Mouse (Mus musculus) intestine, postnatal 0 days (tissue): ENCODE data around the gene Paqr4. TPM values are rescaled to one million over a fixed set of nuclear protein-coding genes. Genes with fewer than 3 reads are reported as not detected.

Experiments
- ATAC-seq: fragments of 200-750 bp; cut with Nextera tagmentation; 2 replicates; pipeline ENCODE4 v1.8.0; 2017; ENCODE audit warnings: mild to moderate bottlenecking, moderate TSS enrichment, moderate library complexity
- H3K27ac ChIP-seq: fragments of 300-500 bp; sonication (generic); 2 replicates; pipeline ENCODE4 v1.5.1; 2014; ENCODE audit warnings: mild to moderate bottlenecking, low read depth, low read length, moderate library complexity
- H3K27me3 ChIP-seq: fragments of 300-500 bp; sonication (generic); replicated peaks from 2 replicates; pipeline ENCODE4 v1.6.1; 2014; ENCODE audit warnings: low read length, mixed read lengths; ENCODE audit not compliant: control insufficient read depth, insufficient read depth
- H3K36me3 ChIP-seq: fragments of 300-500 bp; sonication (generic); 2 replicates; pipeline ENCODE4 v1.6.1; 2014; ENCODE audit warnings: mild to moderate bottlenecking, moderate library complexity; ENCODE audit not compliant: control insufficient read depth, insufficient read depth
- H3K4me1 ChIP-seq: fragments of 300-500 bp; sonication (generic); replicated peaks from 2 replicates; pipeline ENCODE4 v1.6.1; 2014; ENCODE audit warnings: antibody characterized with exemption, low read length, mixed read lengths; ENCODE audit not compliant: control insufficient read depth, insufficient read depth
- H3K4me2 ChIP-seq: fragments of 300-500 bp; sonication (generic); replicated peaks from 2 replicates; pipeline ENCODE4 v1.6.1; 2014; ENCODE audit warnings: low read depth, mild to moderate bottlenecking, moderate library complexity
- H3K4me3 ChIP-seq: fragments of 300-500 bp; sonication (generic); 2 replicates; pipeline ENCODE4 v1.5.1; 2014; ENCODE audit warnings: low read depth, low read length
- H3K9ac ChIP-seq: fragments of 300-500 bp; sonication (generic); 2 replicates; pipeline ENCODE4 v1.6.1; 2014; ENCODE audit warnings: mild to moderate bottlenecking, low read depth, low read length
- H3K9me3 ChIP-seq: fragments of 300-500 bp; sonication (generic); 2 replicates; pipeline ENCODE4 v1.6.1; 2016; ENCODE audit warnings: mixed run types; ENCODE audit not compliant: control insufficient read depth
- CTCF ChIP-seq: sonication (generic); IDR thresholded peaks from 2 replicates; pipeline ENCODE4 v1.5.1; 2016; ENCODE audit warnings: low read depth, mild to moderate bottlenecking, control low read depth, antibody characterized with exemption, moderate library complexity
- WGBS: fragments of 180-500 bp; shearing (Covaris S2); extraction: QIAGEN DNeasy Blood & Tissue Kit; methylation state at CpG from one replicate; pipeline ENCODE4 v1.1.7; 2014; 5-methylcytosine and 5-hydroxymethylcytosine counted together
- polyA plus RNA-seq: library from polyadenylated mRNA; unstranded; fragments of >200 nt; fragmentation: Nextera tagmentation; extraction: Ambion mirVana; gene quantifications from 2 replicates; pipeline ENCODE4 v1.2.1, GENCODE M21; 2015

Gene Paqr4
- polyA plus RNA-seq, 1 experiment from 2014 or later: 15.9 TPM

- H3K4me2 ChIP-seq: peak overlapping the region; percentile 87
- H3K4me1 ChIP-seq: no peaks in the 10 kb centered on the region
- WGBS: 46% methylated on average over 4 of the region's 4 CpGs
- H3K9me3 ChIP-seq: no peaks in the 10 kb centered on the region
- H3K27ac ChIP-seq: no peak overlapping the region; the same call in 1 of the 2 replicates
- no peaks in the 10 kb centered on the region for H3K36me3 ChIP-seq
- TF ChIP-seq CTCF: no peak
- peak overlapping the region; percentile 73; the same call in 1 of the 2 replicates for H3K9ac ChIP-seq
- H3K4me3 ChIP-seq: peak overlapping the region; percentile 89
- H3K27me3 ChIP-seq: no peaks in the 10 kb centered on the region
- no peak for ATAC-seq
These were observed 15.2 kb downstream of the Paqr4 start for GRCm38 (mm10) chr17:23725477-23725876.

DNA sequence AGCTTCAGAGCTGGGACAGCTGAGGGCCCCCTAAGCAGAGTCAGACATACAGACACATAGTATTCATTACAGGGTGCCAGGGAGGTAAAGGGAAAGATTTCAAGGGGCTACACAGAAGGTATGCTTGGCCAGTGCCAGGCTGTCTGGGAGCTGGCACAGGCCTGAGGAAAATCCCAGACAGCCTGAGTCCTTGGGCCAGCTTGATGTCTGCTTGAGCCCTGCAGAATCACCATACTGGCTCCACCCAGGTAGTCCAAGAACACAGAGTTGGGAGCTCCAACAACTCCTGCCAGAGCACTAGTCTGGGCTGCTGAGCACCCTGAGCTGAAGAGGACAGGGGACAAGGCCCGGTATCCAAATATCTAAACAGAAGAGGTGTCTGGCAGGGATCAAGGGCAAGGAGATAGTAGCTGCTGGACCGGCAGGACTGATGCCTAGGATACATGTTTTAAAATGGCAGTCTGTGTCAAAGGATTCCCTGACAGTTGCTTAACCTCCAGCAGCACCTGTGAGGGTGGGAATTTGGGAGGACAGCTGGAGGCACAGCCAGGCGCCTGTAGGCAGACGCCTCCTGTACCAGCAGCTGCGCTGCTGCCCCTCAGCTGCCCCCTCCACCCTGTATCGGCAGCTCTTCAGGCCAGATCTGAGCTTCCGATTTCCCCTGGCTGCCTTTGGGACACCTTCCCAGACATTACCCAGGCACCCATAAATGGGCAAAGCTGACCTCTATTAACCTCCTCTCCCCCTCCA, 18.1 kb downstream of the Paqr4 start, which contains the start of gene 1520401A03Rik:
Gene 1520401A03Rik, minus strand, starts transcription at position 408 of the 750 bp plus-strand sequence.
- 62% methylated on average over 7 of the region's 7 CpGs for WGBS
- Histone ChIP-seq H3K27ac (no peak within 1 kb of the TSS), H3K4me1 (no peaks in the 10 kb centered on the region), H3K9me3 (no peaks in the 10 kb centered on the region), H3K36me3 (no peaks in the 10 kb centered on the region), H3K9ac (no peak within 1 kb of the TSS), H3K27me3 (no peaks in the 10 kb centered on the region), H3K4me2 (no peak within 1 kb of the TSS), H3K4me3 (no peak within 1 kb of the TSS)
- TF ChIP-seq CTCF: no peak
- no peak for ATAC-seq

DNA sequence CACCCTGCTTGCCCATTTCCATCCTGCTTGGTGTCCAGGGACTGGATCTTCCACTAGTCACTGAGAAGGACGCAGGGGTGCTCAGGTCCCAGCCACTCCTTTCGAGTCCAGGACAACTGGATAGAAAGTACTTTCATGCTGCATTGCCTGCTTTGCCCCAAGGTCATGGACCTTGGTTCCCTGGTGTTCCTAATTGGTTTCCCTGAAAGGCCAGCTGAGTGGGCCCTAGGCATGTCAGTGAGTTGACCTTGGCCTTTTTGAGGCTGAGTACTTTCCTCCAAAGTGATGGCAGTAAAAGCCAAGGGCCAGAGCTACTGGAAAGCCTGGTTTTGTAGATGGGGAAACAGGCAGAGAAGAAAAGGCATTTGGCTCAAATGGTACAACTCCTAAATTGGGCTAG, 18.8 kb downstream of the Paqr4 start:
- ATAC-seq: no peak
- H3K4me3 ChIP-seq: no peak overlapping the region
- no peaks in the 10 kb centered on the region for H3K9me3 ChIP-seq
- H3K9ac ChIP-seq: no peak overlapping the region
- no peaks in the 10 kb centered on the region for H3K36me3 ChIP-seq
- 72% methylated on average over 2 of the region's 2 CpGs for WGBS
- H3K27ac ChIP-seq: no peak overlapping the region
- no peak overlapping the region for H3K4me2 ChIP-seq
- H3K27me3 ChIP-seq: no peaks in the 10 kb centered on the region
- no peak for TF ChIP-seq CTCF
- no peaks in the 10 kb centered on the region for H3K4me1 ChIP-seq

DNA sequence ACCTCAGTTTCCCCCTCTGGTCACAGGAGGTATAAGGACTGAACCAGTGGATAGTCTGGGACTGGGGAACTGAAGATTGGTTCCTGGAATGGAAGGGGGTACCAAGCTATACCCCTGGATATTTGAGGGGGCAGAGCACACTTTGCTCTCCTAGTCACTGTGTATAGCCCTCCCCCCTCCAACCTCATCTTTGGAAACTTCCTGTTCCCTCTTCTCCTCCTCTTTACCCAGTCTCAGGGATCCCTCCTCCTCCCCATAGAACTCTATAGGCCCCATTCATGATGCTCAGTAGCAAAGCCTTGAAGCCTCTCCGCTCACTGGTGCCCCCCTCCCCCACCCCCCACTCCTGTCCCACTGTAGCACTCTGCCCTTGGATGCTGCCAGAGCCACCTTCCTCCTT, 21.2 kb downstream of the Paqr4 start:
- TF ChIP-seq CTCF: no peak
- no peaks in the 10 kb centered on the region for H3K36me3 ChIP-seq
- 41% methylated on average over 1 of the region's 1 CpGs for WGBS
- H3K9ac ChIP-seq: no peak overlapping the region
- H3K4me3 ChIP-seq: no peak overlapping the region
- no peak for ATAC-seq
- no peak overlapping the region for H3K4me2 ChIP-seq
- H3K4me1 ChIP-seq: no peaks in the 10 kb centered on the region
- H3K27me3 ChIP-seq: no peaks in the 10 kb centered on the region
- no peaks in the 10 kb centered on the region for H3K9me3 ChIP-seq
- H3K27ac ChIP-seq: no peak overlapping the region

DNA sequence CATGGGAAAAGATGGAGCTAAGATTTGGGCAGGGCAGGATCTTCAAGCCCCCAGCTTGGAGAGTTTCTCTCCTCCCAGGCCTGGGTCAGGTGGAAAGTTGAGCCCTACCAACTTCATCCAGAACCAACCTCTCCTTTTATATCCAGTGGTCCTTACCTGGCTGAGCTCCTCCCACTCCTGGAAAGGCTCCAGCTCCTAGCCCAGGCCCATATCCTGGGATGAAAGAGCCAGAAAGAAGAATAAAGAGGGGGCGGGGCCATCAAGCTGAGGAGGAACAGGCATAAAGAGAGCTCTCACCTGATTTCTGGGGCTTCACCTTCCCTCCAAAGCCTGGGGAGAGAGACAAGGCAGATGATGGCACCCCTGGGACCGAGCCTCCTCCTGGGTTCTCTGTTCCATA, 23.7 kb downstream of the Paqr4 start:
- Histone ChIP-seq H3K4me2 (no peak overlapping the region), H3K9me3 (no peaks in the 10 kb centered on the region), H3K4me3 (no peak overlapping the region), H3K36me3 (no peaks in the 10 kb centered on the region), H3K4me1 (no peaks in the 10 kb centered on the region), H3K9ac (no peak overlapping the region), H3K27ac (no peak overlapping the region), H3K27me3 (no peaks in the 10 kb centered on the region)
- WGBS: 70% methylated on average over 2 of the region's 2 CpGs
- ATAC-seq: no peak
- TF ChIP-seq CTCF: no peak

DNA sequence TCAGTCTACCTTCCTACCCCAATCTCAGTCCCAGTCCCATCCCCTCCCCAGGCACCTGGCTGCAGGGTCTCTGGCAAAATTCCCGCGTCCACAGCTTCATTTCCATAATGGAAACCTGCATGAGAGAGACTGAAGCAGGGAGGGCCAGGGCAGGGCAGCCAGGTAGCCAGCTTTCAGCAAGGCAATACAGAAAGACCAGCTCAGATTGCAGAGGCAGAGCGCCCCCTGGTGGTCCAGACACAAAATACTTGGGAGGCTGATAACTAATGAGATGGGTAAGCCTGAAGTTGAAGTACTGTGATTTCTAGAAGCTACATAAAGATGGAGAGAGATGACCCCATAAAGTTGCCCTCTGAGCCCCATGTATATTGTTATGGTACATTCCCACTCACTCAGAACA, 34.5 kb downstream of the Paqr4 start:
- H3K27me3 ChIP-seq: no peaks in the 10 kb centered on the region
- H3K27ac ChIP-seq: no peak overlapping the region
- WGBS: 0% methylated on average over 3 of the region's 3 CpGs
- H3K4me3 ChIP-seq: no peak overlapping the region
- H3K9me3 ChIP-seq: no peaks in the 10 kb centered on the region
- H3K4me2 ChIP-seq: no peak overlapping the region
- H3K4me1 ChIP-seq: no peaks in the 10 kb centered on the region
- no peak overlapping the region for H3K9ac ChIP-seq
- ATAC-seq: peak; percentile 54; the same call in 1 of the 2 replicates
- peak; percentile 94 for TF ChIP-seq CTCF
- no peaks in the 10 kb centered on the region for H3K36me3 ChIP-seq
